Mouse (Mus musculus) thymus, adult 2 months (tissue): Measurements from ENCODE around the gene Phyhd1.

Source experiments
- CTCF ChIP-seq: fragments of 200-500 bp; IDR thresholded peaks from 2 replicates; pipeline ENCODE4 v1.5.1; 2012; ENCODE audit warnings: mild to moderate bottlenecking, control low read depth, low read length, moderate library complexity, borderline replicate concordance; ENCODE audit not compliant: control insufficient read depth, poor library complexity, insufficient read depth; ENCODE audit errors: extremely low read depth
- POLR2A ChIP-seq: fragments of 200-500 bp; IDR thresholded peaks from 2 replicates; pipeline ENCODE4 v1.6.1; 2012; ENCODE audit warnings: mild to moderate bottlenecking, low read length, control low read depth, moderate library complexity; ENCODE audit not compliant: control insufficient read depth, poor library complexity, insufficient read depth; ENCODE audit errors: extremely low read depth

DNA sequence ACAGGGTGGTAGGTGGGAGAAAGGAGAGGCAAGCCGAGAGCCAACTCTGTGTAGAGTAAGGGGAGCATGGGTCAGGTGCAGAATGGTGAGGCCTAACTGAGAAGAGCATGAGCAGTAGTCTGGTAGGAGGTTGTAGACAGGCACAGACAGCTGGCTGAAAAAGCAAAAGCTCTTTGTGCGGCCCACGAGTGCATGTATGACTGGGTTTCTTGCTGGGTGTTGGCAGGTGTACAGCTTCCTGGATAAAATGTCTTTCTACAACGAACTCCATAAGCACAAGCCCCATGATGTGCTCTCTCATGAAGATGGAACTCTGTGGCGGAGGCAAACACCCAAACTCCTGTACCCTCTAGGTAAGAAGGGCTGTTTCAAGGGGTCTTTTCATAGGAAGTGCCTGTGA is 51.0 kb downstream of the Phyhd1 start:
- TF ChIP-seq POLR2A (no peak), CTCF (no peak)
